Mouse (Mus musculus): Measurements from ENCODE around the gene Ifnl3.

- TF ChIP-seq CTCF (IDR thresholded peaks at IDR 0.05; ENCODE audit: extremely low read depth, insufficient read depth, low read length) (no peak), POLR2A (IDR thresholded peaks at IDR 0.05; ENCODE audit: extremely low read depth, insufficient read depth, low read length) (no peak)
Measured at GRCm38 (mm10) chr7:28490903-28491302, 31.7 kb upstream of the Ifnl3 start.

All from cortical plate, adult 2 months (tissue).